ENCODE assay signal across 21 mouse cellular contexts in genomic region chr8:4162786-4163185, GRCm38 (mm10). TPM values are rescaled to one million over a fixed set of nuclear protein-coding genes. Genes with fewer than 3 reads are reported as not detected.
A peak's percentile ranks its signal among the peaks of the same experiment; 100 is the strongest.
DNase-seq lines count a peak whose midpoint lies in the region; ATAC-seq lines count a peak whose summit lies in the region.
"Had no signal": no experiment of that assay in that cellular context is flagged by ENCODE, and none has a peak within 500 bp of the region (broad histone marks: within the 10 kb centered on the region; RNA-seq: fewer than 3 reads in every experiment).

No protein-coding gene starts in this region.

- H3K27ac ChIP-seq in hindbrain, embryonic 16.5 days (ENCODE audit: low read depth, low read length): no peak overlapping the region
- H3K27ac ChIP-seq: embryonic facial prominence, embryonic 13.5 days; forebrain, embryonic 12.5 days; heart, adult 2 months; heart, embryonic 15.5 days; hindbrain, embryonic 15.5 days had no signal

- no peak overlapping the region for H3K4me2 ChIP-seq in hindbrain, embryonic 16.5 days (ENCODE audit: low read length)
- H3K4me2 ChIP-seq: embryonic facial prominence, embryonic 13.5 days; forebrain, embryonic 12.5 days; heart, embryonic 11.5 days; heart, embryonic 15.5 days; hindbrain, embryonic 15.5 days had no signal

- no peak for ATAC-seq in hindbrain, embryonic 16.5 days
- ATAC-seq: forebrain, embryonic 16.5 days had no signal

- H3K9ac ChIP-seq in hindbrain, embryonic 16.5 days (ENCODE audit: low read depth, low read length): no peak overlapping the region
- H3K9ac ChIP-seq: embryonic facial prominence, embryonic 13.5 days; forebrain, embryonic 12.5 days; heart, embryonic 15.5 days; hindbrain, embryonic 15.5 days had no signal

- no peaks in the 10 kb centered on the region for H3K9me3 ChIP-seq in hindbrain, embryonic 16.5 days (ENCODE audit: control insufficient read depth, low read length)
- H3K9me3 ChIP-seq: embryonic facial prominence, embryonic 13.5 days; forebrain, embryonic 12.5 days; heart, embryonic 15.5 days; hindbrain, embryonic 15.5 days had no signal

- H3K27me3 ChIP-seq in hindbrain, embryonic 16.5 days (replicated peaks; ENCODE audit: control insufficient read depth, insufficient read depth, low read length): no peaks in the 10 kb centered on the region; the same call in 1 of the 2 replicates
- H3K27me3 ChIP-seq: embryonic facial prominence, embryonic 13.5 days; forebrain, embryonic 12.5 days; heart, embryonic 15.5 days; hindbrain, embryonic 15.5 days had no signal

- 54% methylated on average over 4 of the region's 4 CpGs for WGBS in hindbrain, embryonic 16.5 days

- H3K36me3 ChIP-seq in hindbrain, embryonic 16.5 days (ENCODE audit: control insufficient read depth, insufficient read depth, low read length): no peaks in the 10 kb centered on the region
- H3K36me3 ChIP-seq: embryonic facial prominence, embryonic 13.5 days; forebrain, embryonic 12.5 days; heart, embryonic 15.5 days; hindbrain, embryonic 15.5 days had no signal

- peaks cover 8% of the 10 kb centered on the region for H3K4me1 ChIP-seq in hindbrain, embryonic 16.5 days (ENCODE audit: control insufficient read depth, insufficient read depth, low read depth, low read length)

- H3K4me3 ChIP-seq in hindbrain, embryonic 16.5 days (ENCODE audit: low read length): no peak overlapping the region
- H3K4me3 ChIP-seq: embryonic facial prominence, embryonic 13.5 days; forebrain, embryonic 12.5 days; heart, adult 2 months; heart, embryonic 15.5 days; hindbrain, embryonic 15.5 days had no signal

- DNase-seq in ES-CJ7 (ENCODE audit: low read depth, low spot score) (peak; percentile 52), ZHBTc4 (ENCODE audit: low read depth, low spot score) (peak; percentile 29)
- peak; percentile 62 to 69 for DNase-seq in thymus, postnatal 10 days (ENCODE audit: low spot score in 2 of 2)
- peak; percentile 64 for DNase-seq in thymus, postnatal 4 days
- DNase-seq in left cerebral cortex, adult 11 months (ENCODE audit: low spot score): no peak
- DNase-seq: adrenal gland, postnatal 10 days; cerebellum, adult 11 months; cerebellum, adult 8-10 months; cerebellum, postnatal 14 days; gastrocnemius, postnatal 14 days; heart, adult 2 months; heart, postnatal 36 days had no signal

RNA-seq across cellular contexts. Expression of gene Evi5l, which starts 3.6 kb away (rescaled TPM):
- polyA plus RNA-seq in hindbrain, embryonic 16.5 days (2015; fragmentation: Nextera tagmentation; extraction: Ambion mirVana): 116 and 126 TPM in 2 replicates

RNA-seq across cellular contexts. Expression of gene Cd209g, which starts 28.9 kb away (rescaled TPM):
- polyA plus RNA-seq in hindbrain, embryonic 16.5 days (2015; fragmentation: Nextera tagmentation; extraction: Ambion mirVana): 0.09 TPM in 1 of 2 replicates, not detected in the other
- polyA plus RNA-seq: brain, embryonic 14.5 days; embryonic facial prominence, embryonic 13.5 days; forebrain, embryonic 12.5 days; forebrain, embryonic 16.5 days; heart, embryonic 11.5 days; heart, embryonic 15.5 days; hindbrain, embryonic 11.5 days; hindbrain, embryonic 15.5 days had no signal

RNA-seq across cellular contexts. Expression of gene Prr36, which starts 54.5 kb away (rescaled TPM):
- 42.8 and 43.2 TPM in 2 replicates for polyA plus RNA-seq in hindbrain, embryonic 16.5 days (2015; fragmentation: Nextera tagmentation; extraction: Ambion mirVana)

RNA-seq across cellular contexts. Expression of gene Cd209f, which starts 57.2 kb away (rescaled TPM):
- 0.28 and 0.82 TPM in 2 replicates for polyA plus RNA-seq in hindbrain, embryonic 16.5 days (2015; fragmentation: Nextera tagmentation; extraction: Ambion mirVana)
- polyA plus RNA-seq: embryonic facial prominence, embryonic 13.5 days; forebrain, embryonic 12.5 days; forebrain, embryonic 16.5 days; heart, embryonic 11.5 days; heart, embryonic 15.5 days; hindbrain, embryonic 11.5 days; hindbrain, embryonic 15.5 days had no signal
